Mouse (Mus musculus) erythroblast, embryonic 14.5 days (primary cell): Measurements from ENCODE around the gene Hoxc5.

Experiments
- GATA1 ChIP-seq: IDR thresholded peaks from 2 replicates; pipeline ENCODE4 v1.6.1; 2012; ENCODE audit warnings: low read length, inconsistent platforms, mixed read lengths
- TAL1 ChIP-seq: IDR thresholded peaks from 3 replicates; pipeline ENCODE4 v1.6.1; 2012; ENCODE audit warnings: low read length, inconsistent platforms, mixed read lengths

- TF ChIP-seq GATA1 = no peak
- no peak for TF ChIP-seq TAL1
These were observed 68.3 kb downstream of the Hoxc5 start for GRCm38 (mm10) chr15:103035548-103035881.
